ENCODE assay signal across 26 mouse cellular contexts in the genomic region with DNA sequence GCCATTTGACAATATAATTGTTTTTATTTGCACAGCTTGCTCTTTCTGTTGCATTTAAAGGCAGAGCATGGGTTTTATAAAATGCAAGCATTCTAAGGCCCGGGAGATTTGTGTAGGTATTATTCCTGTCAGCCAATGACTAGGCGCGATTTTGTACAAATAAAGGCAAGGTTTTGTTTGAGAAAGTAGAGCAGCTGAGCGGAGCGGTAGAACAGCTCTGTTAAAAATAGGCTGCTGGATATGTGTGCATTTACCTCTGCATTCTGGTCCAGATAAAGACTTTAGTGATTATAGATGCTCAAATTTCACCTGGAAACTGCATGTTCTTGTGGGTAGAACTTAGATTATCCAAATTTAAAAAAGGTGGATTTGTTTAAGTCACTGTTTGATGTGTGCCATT.
"Had no signal": no experiment of that assay in that cellular context is flagged by ENCODE, and none has a peak within 500 bp of the region (broad histone marks: within the 10 kb centered on the region; RNA-seq: fewer than 3 reads in every experiment).

No protein-coding gene starts in this region.

- ATAC-seq: hindbrain, embryonic 16.5 days; inflammation-experienced regulatory T-cells, adult 6 months; intestine, embryonic 15.5 days; intestine, postnatal 0 days had no signal

- H3K4me1 ChIP-seq: heart, embryonic 10.5 days; heart, embryonic 12.5 days; hindbrain, embryonic 10.5 days; hindbrain, embryonic 12.5 days; intestine, embryonic 15.5 days; limb, embryonic 10.5 days; limb, embryonic 12.5 days had no signal

- H3K27me3 ChIP-seq: heart, embryonic 12.5 days; hindbrain, embryonic 12.5 days; intestine, embryonic 15.5 days; limb, embryonic 12.5 days had no signal

- H3K4me2 ChIP-seq: heart, embryonic 12.5 days; hindbrain, embryonic 12.5 days; hindbrain, embryonic 14.5 days; intestine, embryonic 15.5 days; limb, embryonic 12.5 days; liver, embryonic 11.5 days had no signal

- H3K4me3 ChIP-seq: gastrocnemius, adult 2 months; heart, embryonic 10.5 days; heart, embryonic 12.5 days; hindbrain, embryonic 10.5 days; hindbrain, embryonic 12.5 days; intestine, embryonic 15.5 days; layer of hippocampus, adult 2 months; left cerebral cortex, adult 2 months; limb, embryonic 10.5 days; limb, embryonic 12.5 days had no signal

- H3K36me3 ChIP-seq: heart, embryonic 10.5 days; heart, embryonic 12.5 days; hindbrain, embryonic 10.5 days; hindbrain, embryonic 12.5 days; intestine, embryonic 15.5 days; limb, embryonic 10.5 days; limb, embryonic 12.5 days had no signal

- H3K9me3 ChIP-seq: heart, embryonic 10.5 days; heart, embryonic 12.5 days; hindbrain, embryonic 10.5 days; hindbrain, embryonic 12.5 days; intestine, embryonic 15.5 days; limb, embryonic 10.5 days; limb, embryonic 12.5 days had no signal

- H3K9ac ChIP-seq: heart, embryonic 12.5 days; hindbrain, embryonic 12.5 days; hindbrain, embryonic 14.5 days; intestine, embryonic 15.5 days; limb, embryonic 12.5 days had no signal

- DNase-seq: gastrocnemius, adult 2 months; gastrocnemius, postnatal 10 days; gastrocnemius, postnatal 25 days; heart, adult 18-20 months; heart, postnatal 10 days; heart, postnatal 4 days; kidney, adult 18-20 months; kidney, adult 8-10 months; kidney, postnatal 10 days; kidney, postnatal 25 days; kidney, postnatal 4 days; liver had no signal

- H3K27ac ChIP-seq: gastrocnemius, adult 2 months; heart, embryonic 10.5 days; hindbrain, embryonic 10.5 days; hindbrain, embryonic 12.5 days; hindbrain, embryonic 14.5 days; intestine, embryonic 15.5 days; layer of hippocampus, adult 2 months; left cerebral cortex, adult 2 months; limb, embryonic 10.5 days; limb, embryonic 12.5 days had no signal
